Mouse (Mus musculus) MEL-GATA-1-ER (cell line): ENCODE data around the gene Fyco1.
A peak's percentile ranks its signal among the peaks of the same experiment; 100 is the strongest.

Experiments
- DNase-seq: peaks from one replicate; pipeline ENCODE4 v3.0.0-alpha.2; 2012; ENCODE audit warnings: low read depth; ENCODE audit errors: extremely low read depth

Fyco1 gene

DNA sequence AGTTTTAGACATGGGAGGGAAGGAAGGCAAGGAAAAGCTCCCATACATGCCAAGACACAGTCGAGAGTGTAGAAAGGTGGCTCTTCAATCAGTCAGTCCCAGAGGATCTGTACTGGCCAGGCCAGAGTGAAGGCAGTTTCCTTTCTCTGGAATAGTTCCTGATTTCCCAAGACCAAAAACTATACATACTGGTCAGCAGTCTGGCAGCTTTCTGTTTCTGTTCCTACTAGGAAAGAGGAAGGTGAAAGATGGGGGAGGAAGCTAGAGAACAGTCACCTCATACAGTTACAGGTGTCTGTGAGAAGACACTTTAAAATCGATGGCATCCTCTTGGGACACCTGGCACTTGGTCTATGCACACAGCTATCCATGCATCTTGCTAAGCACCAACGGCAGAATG, 36.3 kb downstream of the Fyco1 start:
- no peak for DNase-seq

DNA sequence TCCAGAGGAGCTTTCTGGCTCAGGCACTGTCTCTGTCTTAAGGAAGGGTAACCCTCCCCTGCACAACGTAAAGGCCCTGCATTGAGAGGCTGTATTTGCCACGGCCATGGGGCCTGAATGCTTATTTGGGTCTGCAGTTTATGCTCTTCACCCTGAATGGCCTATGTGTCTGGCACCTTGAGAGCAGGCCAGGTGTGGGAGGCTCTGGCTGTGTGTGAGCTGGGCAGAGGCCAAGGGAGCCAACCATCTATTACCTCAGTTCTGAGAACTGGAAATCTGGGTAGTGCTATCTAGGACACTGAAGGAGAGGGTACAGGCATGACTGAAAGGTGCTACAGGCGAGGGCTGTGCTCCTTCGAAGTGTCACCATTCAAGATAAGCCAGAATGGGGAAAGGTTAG, 36.9 kb downstream of the Fyco1 start:
- no peak for DNase-seq

DNA sequence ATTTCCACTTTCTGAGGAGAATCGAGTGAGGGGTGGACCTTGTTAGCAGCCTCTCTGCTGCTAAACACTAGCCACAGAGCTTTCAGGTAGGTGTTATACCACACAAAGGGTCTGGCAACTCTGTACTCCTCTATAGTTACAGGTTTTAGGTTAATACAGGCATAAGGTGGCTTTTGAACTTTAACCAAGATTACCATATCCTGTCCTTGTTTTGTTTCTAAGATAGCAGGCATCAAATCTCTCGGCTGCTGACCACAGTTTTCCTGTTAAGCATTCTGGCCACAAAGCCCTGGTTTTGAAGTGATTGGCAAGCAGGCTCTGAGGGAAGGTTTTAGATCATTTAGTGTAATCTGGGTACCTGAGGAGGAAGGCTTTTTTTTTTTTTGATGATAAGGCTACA, 37.4 kb downstream of the Fyco1 start:
- no peak for DNase-seq

DNA sequence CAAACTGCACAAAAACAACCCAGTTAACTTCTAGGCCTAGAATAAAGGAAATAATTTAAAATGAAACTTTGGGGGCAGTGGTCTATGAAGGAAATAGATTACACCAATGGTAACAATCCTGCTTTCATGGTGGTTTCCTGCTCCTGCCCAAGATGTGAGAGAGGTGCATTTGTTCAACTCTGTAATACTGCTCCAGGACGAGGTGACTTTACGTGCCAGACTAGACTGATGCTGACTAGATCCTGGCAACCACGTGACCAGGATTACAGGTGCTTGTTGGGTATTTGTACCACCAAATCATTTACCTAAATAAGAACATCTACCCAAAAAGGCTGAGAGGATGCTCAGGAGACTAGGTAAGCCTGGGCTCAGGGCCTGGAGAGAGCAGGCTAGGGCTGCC, 39.9 kb downstream of the Fyco1 start:
- DNase-seq = no peak

DNA sequence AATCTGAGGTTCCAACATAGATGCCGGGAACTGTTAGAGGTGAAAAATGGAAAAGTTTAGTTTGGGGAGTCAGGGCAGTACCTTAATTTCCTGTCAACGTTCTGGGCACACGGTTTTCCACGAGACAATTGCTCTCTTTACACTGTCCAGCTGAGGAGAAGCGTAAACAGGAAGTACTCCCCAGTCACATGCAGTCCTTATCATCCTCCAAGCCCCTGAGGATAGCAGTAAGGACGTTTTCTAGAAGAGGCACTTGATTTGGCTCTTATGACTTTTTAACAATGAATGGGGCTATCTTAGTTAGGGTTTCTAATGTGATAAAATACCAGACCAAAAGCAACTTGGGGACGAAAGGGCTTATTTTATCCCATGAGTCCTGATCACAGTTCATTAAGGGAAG, 43.1 kb downstream of the Fyco1 start:
- DNase-seq = no peak

DNA sequence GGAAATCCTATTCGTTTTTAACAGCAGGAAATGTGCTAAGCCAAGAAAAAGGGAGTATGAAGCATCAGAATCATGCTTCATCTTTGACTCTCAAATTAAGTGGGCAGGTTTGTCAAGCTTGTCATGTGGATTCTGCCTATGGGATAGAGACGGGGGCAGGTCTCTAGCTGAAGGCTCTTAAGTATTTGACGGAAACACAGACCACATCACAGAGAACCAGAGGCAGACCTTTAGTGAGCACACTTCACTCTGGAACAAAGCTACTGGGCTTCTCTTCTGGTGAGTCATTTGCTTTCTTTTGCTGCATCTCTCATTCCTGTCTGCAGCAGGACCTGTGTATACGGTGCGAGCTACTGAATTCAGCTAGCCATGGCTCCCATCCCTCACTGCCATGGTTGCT, 45.4 kb downstream of the Fyco1 start, which contains the start of gene Cxcr6:
Gene Cxcr6 (plus strand): TSS at position 209 of the 400 bp plus-strand sequence.
- DNase-seq = no peak

DNA sequence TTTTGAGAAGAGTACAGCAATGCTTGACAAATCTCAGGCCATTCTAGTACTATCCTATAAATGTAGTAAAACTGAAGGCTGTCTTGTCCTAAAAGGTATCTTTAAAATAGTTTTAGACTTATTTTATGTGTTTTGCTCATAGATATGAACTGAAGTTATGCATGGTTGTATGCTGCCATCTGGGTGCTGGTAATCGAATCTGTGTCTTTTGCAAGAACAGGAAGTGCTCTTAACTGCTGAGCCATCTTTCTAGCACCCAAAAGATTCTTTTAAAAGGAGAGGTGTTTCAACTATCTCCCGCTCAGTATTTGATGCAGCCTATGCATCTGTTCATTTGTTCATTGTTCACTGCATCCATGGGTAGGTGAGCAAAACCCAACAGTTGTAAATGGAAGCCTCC, 46.5 kb downstream of the Fyco1 start:
- DNase-seq = no peak

DNA sequence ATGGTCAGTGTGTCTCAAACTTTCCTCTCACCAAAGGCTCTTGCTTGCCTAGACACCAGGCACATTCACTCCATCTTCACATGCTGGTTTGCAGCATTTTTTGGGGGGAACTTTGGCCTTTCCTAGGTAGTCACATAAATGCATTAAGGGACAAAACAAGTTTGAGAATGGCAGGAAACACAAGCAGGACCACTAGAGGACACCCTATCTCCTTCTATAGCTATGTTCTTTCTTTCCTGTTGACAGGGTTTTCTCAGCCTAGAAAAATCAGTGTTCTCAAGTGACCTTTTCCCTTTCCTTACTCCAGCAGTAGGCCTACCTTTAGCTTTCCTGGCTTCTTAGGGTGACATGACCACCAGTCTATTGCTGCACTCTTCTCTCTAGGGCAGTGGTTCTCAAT, 48.8 kb downstream of the Fyco1 start:
- DNase-seq = no peak

DNA sequence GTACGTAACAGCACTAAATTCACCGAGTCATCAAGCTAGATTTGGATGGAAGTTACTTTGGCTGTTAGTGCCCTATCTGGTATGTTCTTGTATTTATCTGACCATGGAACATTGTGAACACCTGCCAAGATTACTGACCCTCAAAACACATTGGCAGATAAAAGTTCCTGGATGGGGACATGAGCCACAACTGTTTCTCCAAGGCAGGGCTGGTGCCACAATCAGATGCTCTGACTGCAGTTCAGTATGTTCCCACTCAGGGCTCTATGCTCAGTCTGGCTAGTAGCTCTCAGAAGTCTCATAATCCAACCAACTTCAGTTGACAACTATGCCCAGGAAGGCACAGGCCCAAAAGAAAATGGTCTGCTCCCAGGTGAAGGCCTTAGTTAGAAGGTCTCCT, 49.3 kb downstream of the Fyco1 start:
- no peak for DNase-seq

DNA sequence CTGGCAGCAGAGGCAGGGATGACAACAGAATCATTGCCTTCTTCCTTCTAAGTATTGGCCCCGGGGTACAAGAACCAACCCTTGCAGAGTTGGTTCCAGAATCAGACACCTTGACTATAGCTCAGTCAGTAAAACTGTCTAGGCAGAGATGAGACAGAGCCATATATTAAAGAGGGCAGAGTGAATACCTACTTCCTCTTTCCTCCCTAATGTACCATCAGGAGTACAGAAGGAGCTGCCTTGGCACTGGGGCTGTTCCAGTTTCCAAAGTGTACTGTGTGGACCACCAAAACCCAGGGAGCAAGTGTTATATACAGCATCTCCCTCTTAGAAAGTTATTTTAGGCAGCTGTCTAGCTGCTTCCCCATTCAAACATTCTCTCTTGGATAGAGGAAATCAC, 50.2 kb downstream of the Fyco1 start:
- DNase-seq = peak; percentile 15

DNA sequence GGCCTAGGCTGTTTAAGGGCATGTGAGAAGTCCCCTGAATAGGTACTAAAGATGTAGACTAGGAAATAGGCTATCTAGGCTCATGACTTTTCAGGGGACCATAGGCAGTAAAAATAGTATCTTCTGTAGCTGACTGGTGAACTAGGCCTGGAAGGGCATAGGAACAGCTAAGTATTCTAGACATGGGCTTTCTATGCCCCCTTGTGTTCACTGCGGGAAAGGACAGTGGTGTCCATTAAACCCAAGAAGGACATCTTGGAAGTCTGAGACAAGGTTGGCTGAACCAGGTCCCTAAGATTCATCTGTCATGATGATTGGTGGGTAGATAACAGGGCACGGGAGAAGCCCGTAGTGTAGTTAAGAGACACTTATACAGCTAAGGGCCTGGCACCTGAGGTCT, 55.5 kb downstream of the Fyco1 start:
- DNase-seq = peak; percentile 13

DNA sequence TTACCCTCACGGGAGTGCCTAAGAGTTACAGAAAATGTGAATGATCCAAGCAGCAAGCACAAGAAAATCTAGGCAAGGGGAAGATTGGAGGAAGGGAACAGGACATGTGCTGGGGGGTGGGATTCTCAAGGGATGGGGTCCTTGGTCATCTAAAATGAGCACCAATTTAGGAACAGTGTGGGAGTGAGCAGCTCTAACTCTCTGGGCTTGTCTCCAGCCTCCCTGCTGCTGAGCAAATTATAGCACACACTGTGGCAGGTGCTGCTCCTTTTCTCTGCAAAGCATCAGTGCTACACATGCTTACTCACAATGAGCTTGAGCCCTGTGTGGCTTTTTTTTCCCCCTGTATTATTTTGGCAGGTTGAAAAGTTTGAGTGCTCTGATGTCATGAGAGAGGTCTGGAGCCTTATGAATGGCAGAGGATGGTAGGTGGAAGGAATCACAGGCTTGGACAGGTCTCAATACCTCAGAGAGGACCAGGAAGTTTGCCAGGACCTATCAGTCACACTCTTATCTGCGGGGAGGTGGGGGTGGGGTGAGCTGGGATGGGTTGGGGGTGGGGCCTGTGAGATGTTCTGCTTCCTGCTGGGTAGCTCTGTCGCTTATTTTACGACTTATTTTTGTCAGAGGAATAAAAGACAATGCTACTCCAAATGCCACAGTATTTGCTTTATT, 62.7 kb downstream of the Fyco1 start:
- DNase-seq = no peak

DNA sequence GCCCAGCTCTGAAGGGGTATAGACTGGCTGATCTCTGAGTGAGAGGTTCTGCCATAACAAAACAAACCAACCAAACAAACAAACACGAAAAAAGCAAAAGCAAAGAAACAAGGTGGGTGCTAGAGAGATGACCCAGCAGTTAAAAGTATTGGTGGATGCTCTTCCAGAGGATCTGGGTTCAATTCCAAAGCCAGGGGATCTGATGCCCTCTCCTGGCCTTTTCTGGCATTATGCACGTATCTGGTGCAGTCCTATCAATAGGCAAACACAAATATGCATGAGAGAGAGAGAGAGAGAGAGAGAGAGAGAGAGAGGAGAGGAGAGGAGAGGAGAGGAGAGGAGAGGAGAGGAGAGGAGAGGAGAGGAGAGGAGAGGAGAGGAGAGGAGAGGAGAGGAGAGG, 78.4 kb downstream of the Fyco1 start:
- DNase-seq = peak; percentile 22

DNA sequence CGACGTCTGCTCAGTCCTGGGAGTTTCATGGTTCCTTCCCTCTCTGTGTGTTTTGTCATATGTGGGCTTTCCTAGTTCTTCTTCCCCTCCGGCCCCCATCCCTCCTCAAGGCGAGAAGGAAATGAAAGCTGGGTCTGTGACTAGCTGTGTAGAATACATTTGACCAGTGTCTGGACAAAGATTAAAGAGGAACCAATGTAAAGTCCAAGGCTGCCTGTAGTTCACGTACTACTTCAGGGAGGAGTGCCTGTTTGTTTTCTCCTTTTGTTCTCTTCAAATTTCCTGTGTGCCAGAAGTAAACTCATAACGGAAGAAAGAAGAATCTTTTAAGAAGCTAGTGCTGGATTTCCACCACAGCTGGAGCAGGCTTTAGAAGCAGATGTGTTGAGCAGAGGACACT, 82.2 kb downstream of the Fyco1 start:
- no peak for DNase-seq

DNA sequence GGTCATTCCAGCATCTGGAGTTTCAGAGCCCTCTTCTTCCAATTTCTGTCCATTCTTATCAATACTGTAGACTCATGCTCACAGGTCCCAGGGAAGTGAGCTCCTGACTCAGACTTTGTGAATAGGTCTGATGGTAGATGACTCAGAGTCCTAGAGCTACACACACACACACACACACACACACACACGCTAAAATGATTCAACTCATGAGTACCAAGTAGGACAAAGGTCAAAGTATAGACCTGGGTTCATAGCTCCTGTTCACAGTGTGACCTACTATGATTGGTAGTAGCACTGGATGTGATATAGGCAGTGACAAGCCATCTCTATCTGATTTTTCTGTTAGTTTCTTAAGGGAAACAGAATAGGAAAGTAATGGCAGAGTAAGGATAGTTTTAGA, 83.3 kb downstream of the Fyco1 start:
- DNase-seq = no peak

DNA sequence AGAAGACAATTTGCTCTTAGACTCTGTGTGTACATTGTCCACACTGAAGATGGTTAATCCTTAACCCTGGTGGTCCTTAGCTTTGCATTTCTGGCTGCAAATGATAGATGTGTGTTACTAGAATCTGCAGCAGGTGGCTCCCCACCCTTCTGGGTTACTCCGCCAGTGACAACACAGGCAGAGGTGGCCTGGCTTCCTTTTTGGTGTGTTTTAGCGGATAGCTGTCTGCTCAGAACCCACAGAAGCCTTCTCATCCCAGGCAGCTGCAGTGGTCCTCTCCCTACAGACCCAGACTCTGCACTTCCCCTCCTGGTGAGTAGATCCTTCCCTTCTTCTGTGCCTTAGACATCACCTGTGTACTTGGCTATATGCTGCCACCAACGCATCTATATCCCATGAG, 84.7 kb downstream of the Fyco1 start:
- DNase-seq = no peak

DNA sequence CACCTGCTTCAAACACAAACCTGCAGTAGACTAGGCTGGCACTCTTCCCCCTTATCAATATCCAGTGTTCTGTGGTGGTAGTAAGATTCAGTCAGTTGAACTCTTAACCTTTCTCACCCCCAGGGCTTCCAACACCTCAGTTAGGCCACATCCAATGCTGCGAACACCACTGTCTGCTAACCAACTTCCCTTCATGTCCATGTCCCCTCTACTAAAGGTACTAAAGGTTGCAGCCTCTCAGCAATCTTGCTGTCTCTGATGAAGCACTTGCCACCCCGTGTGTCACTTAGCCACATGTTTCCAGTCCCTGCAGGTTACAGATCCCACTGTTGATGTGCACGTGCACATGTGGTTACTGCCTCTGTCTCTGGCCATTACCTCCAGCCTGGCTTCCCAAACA, 87.9 kb downstream of the Fyco1 start:
- no peak for DNase-seq

DNA sequence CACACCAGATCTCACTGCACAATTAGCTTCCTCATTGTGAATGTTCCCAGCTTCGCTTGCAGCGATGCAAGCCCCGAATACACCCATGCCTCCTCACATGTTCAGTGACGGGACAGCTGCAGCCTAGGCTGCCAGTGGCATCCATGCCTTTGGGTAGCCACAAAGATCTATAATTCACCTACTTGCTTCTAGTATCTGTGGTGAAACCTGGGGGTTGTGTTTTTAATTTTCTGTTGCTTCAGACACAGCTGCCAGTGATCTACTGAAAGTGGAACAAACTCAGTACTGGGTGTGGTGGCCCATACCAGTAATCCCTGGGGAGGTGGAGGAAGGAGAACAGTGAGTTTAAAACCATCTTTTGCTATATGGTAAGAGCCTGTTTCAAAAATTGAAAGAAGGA, 88.8 kb downstream of the Fyco1 start:
- no peak for DNase-seq

DNA sequence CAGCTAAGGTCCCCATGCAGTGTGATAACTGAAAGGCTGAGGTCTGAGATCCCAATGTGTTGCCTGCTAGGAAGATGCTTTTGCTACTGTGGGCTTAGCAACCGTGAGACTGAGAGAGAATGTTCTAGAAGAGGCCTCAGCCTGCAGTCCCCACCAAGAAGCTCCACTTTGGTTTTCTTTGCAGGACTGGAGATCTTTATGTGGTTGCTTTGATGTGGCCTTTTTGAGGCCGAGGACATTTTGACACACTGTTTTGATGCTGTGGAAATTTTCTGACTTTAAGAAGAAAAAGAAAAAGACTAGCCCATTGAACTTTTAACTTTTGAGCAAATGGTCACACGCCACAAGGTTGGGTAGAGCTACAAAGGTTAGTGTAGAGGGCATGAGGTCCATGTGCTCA, 90.9 kb downstream of the Fyco1 start:
- no peak for DNase-seq

DNA sequence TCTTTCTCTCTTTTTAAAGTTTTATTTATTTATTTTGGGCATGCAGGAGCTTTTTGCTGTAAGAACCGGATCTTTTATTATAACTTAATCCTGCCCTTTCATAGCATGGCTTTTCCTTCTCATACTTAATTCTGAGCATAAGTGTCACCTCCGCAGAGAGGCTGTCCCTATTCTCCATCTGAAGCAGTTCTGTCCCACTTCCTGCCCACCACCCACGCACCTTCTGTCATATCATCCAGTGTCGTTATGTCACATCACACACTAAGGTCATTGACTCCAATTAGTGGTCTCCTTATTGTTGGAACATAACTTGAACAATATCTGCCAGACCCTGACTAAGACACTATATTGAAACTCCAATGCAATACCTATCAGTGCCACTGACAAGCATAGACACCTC, 93.1 kb downstream of the Fyco1 start:
- no peak for DNase-seq

DNA sequence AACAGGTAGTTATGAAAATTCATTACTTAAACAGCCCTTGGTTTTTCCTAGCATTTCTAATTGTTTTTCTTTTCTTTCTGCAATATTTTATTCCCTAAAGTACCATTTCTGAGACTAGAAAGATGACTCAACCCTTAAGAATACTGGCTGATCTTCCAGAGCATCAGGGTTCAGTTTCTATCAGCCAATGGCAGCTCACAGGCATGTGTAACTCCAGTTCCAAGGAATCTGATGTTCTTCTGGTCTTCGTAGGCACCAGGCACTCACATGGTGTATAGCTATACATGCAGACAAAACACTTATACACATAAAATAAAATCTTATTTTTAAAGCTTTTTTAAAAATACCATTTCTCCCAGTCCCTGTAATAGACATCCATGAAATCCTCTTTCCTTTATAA, 93.5 kb downstream of the Fyco1 start:
- no peak for DNase-seq

DNA sequence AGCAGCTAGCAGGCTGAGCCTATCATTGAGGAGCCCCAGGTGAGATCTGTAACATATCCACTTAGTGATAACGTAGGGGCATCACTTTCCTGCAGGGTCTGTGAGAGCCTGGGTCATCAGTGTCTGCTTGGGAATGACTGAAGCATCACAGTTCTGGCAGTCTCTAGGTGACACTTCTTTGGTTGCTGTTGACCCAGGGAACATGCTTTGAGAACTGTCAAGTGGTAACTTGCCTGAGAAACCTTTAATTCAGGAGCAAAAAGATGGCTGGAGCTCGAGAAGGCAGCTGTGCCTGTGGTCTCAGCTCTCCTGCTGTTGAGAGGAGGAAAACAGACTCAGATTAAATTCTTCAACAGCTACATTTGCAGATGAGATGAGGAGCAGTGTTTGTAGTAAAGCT, 94.4 kb downstream of the Fyco1 start:
- DNase-seq = no peak

DNA sequence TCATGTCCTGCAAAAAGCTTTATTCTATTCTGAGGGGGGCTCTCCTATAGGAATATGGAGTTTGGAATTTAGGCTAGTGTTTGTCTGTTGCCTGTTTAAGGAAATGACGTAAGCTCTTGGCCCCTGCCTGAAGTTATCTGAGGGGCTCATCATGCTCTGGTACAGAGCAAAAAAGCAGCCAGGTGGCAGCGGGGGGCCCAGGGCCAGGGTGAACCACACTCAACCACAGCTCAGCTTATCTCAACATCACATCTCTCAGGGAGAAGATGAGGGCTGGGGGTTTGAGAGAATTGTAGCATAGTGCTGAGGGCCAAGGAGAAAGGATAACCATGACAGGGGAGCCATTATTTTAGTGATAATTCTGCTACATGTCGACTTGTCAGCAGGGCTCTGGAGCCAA, 94.9 kb downstream of the Fyco1 start:
- no peak for DNase-seq

DNA sequence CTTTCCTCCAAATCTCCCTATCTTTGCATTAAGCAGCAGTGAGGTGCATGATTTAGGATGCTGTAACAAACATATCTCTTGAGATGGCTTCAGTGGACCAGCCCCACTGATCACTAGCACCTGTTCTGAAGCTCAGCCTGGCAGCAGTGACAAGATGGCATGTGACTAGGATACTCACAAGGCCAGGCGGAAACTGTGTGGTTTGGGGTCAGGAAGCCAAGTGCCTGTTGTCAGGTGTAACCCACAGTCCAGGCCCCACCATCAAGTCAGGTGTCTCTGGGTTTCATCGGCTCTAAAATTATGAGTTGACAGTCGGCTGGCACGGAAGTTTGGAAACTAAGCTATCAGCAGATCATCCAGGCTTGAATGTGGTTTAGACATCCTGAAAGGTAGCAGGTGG, 97.4 kb downstream of the Fyco1 start:
- no peak for DNase-seq
